Mouse (Mus musculus) brain, embryonic 14.5 days (tissue): ENCODE results near the gene Nt5c2. TPM values are rescaled to one million over a fixed set of nuclear protein-coding genes. Genes with fewer than 3 reads are reported as not detected.
"Not testable (repeated sequence)": the region's sequence is repeated elsewhere in the genome, so short reads cannot be mapped to it uniquely, and the experiment has no call there.

Experiments used
- DNase-seq: peaks from one replicate; pipeline ENCODE4 v3.0.0-alpha.2; 2011; ENCODE audit warnings: low read depth
- CTCF ChIP-seq: fragments of 200-500 bp; IDR thresholded peaks from 2 replicates; pipeline ENCODE4 v1.5.1; 2012; ENCODE audit warnings: inconsistent platforms, mild to moderate bottlenecking, moderate library complexity, borderline replicate concordance; ENCODE audit not compliant: insufficient read depth, insufficient read length; ENCODE audit errors: extremely low read depth
- POLR2A ChIP-seq: fragments of 200-500 bp; IDR thresholded peaks from 2 replicates; pipeline ENCODE4 v1.6.1; 2012; ENCODE audit warnings: mild to moderate bottlenecking, inconsistent platforms, borderline replicate concordance; ENCODE audit not compliant: poor library complexity, insufficient read depth, insufficient read length, severe bottlenecking; ENCODE audit errors: extremely low read depth
- polyA plus RNA-seq: library from polyadenylated mRNA; depleted of rRNA; stranded (reverse); fragments of >200 nt; gene quantifications from 2 replicates; pipeline ENCODE4 v1.2.3, GENCODE M21; 2012

Nt5c2 gene
- polyA plus RNA-seq, 1 experiment = 49.2 TPM

DNA sequence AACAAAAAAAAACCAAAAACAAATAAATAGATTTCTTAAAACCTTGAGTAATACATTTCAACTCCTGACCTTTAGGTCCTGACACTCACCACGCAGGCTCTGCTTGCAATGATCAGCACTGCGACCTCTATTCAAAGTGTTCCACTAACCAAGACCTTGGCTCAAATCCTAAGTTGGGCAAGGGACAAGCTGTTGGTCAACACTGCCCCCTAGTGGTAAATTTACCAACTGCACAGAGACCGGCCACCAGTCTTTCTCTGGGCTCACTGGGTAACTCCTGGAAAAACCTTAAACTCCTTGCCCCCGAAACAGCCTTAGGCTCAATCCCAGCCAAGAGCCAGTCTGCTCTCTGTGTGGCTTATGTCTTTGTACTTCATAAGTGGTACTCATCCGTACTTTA is 23.8 kb downstream of the Nt5c2 start:
- TF ChIP-seq CTCF = peak; percentile 95
- TF ChIP-seq POLR2A = no peak
- peak; percentile 85 for DNase-seq

DNA sequence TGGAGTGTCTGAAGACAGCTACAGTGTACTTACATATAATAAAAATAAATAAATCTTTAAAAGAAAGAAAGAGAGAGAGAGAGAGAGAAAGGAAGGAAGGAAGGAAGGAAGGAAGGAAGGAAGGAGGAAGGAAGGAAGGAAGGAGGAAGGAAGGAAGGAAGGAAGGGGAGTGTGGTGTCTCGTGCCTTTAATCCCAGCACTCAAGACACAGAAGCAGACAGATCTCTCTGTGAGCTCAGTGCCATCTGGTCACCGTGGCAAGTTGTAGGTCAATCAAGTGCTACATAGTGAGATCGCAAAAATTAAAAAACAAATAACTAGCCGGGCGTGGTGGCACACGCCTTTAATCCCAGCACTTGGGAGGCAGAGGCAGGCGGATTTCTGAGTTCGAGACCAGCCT is 24.3 kb downstream of the Nt5c2 start:
- DNase-seq = not testable (repeated sequence)

DNA sequence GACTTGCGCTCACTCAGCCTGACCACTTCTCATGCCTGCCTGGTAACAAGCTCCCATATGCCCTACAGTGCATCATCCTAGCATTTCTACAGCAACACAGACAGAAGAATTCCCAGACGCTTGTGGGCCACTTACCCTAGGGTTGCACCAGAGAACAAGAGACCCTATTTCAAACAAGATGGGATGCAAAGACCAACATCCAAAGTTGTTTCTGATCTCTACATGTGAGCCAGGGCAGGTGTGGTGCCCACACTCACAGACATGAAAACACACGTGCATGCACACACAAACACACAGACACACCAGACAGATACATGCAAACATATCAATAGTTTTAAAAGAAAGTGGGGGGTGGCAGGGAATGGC is 24.8 kb downstream of the Nt5c2 start:
- DNase-seq = no peak
- TF ChIP-seq POLR2A = no peak
- no peak for TF ChIP-seq CTCF

DNA sequence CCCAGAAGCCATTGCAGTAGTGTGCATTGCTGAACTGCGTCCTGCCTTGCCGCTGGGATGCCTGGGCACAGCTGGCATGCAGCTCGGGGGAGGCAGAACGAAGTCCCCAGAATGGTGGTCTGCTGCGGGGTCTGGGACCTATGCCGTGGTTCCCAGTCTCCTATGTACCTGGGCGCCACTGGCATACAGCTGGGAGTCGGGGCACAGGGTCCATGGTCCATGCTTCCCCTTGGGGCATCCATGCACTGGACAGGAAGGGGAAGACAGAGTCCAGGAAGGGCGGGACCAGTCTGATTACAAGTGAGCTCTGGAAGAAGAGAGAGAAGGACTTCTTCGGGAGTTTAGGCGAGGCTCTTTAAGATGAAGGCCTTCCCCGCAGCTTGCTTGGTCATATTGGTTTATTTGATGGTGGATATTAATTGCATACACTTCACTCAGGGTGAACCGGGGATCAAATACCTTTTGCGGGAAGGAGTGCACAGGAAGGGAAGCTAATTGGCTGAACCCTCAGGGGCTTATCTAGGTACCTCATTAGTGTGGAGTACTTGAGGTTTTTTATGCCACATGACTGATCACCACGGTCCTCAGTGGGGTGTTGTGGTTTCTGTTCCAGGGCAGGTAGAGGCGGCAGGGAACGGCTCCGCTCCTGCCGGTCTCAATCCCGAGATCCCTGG is 25.3 kb downstream of the Nt5c2 start:
- DNase-seq = no peak
- TF ChIP-seq CTCF (no peak), POLR2A (no peak)

DNA sequence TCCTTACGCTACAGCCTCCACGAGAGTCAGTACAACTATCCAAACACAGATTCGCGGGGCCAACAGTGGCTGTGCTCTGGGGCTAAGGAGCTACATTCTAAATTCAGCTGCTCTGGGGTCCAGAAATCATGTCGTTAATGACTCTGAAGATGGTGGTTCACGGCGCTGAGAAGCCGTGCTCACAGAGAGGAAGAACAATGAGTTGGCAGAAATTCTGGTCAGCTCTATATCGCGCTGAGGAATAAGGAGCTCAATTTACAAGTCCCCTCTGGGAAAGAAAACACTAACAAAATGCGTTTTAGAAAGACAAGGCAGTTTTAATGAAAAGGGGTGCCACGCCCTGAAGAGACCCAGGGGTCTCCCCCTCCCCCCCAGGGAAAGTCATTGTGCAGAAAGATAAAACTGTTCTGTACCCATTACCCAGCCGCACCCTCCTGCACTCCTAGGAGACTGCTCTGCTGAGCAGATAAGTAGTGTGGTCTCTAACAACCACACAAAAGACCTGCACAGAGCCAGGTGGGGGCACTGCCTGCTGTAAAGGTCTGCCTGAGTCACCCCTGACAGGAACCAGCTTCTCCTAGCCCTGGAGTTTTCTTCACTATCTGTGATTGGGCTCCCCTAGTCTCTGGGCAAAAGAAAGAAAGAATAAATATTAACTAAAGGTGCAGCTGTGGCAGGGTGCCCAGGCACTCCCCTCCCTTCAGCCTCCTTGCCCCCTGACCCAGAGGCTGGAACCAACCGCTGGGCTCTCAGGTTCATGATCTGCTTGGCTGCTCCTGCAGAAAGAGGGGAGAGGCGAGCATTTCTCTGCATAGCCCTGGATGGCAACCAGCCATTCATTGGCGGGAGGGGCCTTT is 26.5 kb downstream of the Nt5c2 start:
- TF ChIP-seq CTCF (no peak), POLR2A (no peak)
- DNase-seq = no peak

DNA sequence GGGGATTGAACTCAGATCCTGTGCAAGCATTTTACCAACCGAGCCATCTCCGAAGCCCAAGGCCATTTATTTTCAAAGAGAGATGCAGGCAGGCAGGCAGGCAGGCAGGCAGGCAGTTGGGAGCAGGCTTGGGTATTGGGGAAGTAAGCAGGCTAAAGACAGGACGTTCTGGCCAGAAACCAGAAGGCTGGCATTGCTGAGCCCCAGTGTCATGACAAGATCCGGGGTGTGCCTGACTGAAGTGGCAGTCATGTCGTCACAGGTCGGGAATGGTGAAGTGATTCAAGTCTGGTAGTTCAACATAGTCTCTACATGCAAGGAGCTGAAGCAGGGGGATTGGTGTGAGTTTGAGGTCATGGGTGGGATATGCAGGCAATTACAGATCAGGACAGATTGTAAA is 27.3 kb downstream of the Nt5c2 start:
- no peak for TF ChIP-seq POLR2A
- no peak for TF ChIP-seq CTCF
- DNase-seq = no peak

DNA sequence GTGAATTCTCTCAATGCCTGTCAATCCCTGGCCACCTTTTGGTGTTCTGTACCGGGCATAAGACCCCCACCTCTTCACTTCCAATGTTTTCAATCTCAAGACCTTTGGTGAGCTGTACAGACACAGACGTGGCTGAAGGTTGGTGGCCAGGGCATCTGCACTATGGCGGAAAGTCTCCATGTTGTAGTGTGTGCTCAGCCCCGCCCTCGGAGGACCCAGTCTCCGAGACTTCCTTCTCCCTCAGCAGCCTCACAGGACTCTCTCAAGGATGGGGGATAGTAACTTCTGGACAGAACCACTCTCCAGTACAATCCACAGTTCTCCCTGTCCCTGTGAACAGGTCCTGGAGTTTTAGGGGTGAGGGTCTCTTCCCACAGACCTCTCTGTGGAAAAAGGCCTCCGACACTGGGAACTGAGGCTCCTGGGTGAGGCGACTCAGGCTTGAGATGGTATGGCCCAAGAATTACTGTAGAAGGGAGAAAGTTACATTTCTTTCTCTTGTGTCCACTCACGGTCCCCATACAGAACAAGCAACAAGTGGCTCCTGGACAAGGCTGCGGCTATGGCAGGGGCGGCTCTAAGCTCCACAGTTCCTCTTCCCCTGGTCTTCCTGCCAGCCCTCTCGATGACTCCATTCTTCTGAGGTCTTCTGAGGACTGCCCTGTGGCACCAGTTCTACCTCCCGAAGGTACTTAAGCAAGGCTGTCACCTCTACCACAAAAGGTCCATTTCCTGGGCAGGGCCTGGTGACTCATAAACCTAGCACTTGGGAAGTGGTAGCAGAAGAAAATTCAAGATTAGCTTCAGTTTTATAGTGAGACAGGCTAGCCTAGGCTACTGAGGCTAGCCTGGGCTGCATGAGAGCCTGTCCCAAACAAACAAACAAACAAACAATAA is 30.0 kb downstream of the Nt5c2 start:
- no peak for DNase-seq

DNA sequence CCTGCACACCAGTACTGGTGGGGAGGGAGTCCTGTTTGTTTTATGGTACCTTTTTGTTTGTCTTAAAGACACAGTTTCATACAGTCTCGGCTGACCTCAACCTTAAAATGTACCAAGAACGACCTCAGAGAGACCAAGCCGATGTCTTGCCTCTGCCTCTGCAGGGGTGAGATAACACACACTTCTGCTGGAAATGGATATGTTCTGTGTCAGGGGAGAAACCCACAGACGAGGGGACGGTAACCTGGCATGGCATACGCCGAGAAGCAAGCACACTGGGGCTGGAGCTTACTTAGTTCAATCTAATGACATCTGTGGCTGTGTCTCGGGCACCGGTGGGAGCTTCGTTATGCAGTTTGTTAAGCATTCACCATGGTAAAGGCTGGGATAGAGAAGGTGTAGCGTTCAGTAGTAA is 31.0 kb downstream of the Nt5c2 start:
- no peak for TF ChIP-seq CTCF
- no peak for TF ChIP-seq POLR2A
- DNase-seq = no peak

More for the DNA sequence above, 30.0 kb downstream of the Nt5c2 start:
- TF ChIP-seq CTCF (no peak), POLR2A (no peak)

DNA sequence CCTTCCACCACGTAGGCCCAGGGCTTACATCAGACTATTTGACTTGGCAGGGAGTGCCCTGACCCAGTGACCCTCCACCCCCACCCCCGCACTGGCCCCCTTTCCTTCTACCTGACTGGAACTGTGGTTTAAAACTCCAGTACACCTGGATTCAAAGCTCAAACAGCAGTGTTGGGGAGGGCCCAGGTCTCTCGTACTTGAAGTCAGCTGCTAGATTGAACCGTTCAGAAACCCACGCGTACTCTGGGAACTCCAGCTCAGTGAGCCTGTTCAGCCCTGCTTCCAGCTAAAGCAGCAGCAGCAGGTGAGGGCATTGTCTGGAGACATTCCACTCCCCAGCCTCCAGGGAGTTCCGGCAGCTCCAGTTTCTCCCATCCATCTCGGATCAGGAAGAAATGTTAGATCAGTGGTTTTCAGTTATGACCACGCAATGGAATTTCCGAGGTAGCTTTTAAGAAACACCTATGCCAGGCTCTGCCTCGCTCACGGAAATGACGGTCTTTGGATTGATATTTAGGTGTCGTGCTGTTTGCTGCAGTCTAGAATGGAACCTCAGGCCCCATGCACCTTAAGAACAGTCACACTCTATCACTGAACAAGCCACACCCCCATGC is 31.5 kb downstream of the Nt5c2 start:
- no peak for DNase-seq

DNA sequence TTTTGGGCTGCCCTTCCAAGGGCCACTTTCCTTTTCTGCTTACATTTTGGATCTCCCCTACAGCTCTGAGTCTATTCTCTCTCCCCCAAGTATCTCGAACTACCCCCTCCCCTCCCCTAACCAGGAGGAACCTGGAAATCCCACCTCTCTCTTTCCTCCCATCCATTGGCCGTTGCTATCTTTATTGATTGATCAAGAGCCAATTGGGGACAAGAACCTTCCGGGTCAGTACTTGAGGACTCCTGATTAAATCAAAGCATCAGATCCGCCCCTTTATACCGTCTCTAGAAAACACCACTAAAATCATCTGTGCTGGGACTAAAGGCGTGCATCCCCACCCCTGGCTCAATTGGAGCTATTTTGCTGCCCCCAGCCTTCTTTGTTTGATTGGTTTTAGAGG is 33.5 kb downstream of the Nt5c2 start:
- TF ChIP-seq CTCF = no peak
- TF ChIP-seq POLR2A = no peak
- DNase-seq = no peak

More for the DNA sequence above, 31.5 kb downstream of the Nt5c2 start:
- no peak for TF ChIP-seq CTCF
- no peak for TF ChIP-seq POLR2A

DNA sequence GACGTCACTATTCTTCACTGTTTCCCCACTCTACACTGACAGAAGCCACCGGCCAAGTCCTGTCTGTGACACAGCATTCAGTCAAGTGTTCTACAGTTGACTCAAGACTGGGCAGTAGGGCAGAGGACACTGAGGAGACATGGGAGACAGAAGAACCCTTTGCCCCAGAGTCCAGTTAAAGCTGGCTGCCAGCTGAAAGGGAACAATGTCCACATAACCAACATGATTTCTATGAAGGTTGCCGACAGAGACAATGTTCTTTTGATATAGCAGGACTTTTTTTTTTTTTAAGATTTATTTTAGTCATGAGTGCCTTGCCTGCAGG is 35.2 kb downstream of the Nt5c2 start:
- TF ChIP-seq POLR2A = no peak
- TF ChIP-seq CTCF = no peak
- no peak for DNase-seq

DNA sequence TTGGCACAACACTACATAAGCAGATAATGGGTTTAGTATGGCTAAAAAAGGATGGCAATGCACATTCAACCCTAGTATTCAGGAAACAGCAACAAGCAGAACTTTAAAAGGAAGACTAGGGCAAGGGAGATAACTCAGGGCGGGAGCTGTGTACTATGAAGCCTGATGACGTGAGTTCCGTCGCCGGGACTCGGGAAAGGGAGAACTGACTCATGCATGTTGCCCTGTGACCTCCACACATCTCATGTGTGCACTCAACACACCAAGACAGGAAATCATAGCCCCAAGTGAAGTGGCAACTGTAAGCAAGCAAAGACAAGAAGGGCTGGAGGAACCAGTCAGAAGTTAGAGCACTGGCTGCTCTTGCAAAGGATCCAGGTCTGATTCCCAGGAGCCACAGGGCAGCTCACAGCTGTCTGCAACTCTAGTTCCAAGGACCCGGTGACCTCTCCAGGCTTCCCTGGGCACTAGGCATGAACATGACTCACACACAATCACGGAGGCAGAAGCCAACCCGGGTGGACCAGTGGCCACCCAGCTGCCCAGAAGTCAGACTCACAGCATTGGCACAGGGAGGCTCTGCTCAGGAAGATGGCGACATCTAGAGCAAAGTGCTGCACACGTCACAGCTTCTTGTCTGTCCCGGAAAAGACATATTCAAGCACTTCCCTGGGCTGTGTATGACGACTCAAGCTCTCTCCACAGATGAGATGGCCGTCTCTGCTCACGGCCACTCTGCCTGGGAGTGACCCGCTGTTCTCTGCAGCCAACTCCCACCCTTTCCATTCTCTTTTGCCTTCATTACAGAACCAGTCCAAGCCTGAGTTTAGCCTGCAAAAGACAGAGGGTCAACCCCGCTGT is 35.8 kb downstream of the Nt5c2 start:
- no peak for DNase-seq
- TF ChIP-seq POLR2A (no peak), CTCF (no peak)

DNA sequence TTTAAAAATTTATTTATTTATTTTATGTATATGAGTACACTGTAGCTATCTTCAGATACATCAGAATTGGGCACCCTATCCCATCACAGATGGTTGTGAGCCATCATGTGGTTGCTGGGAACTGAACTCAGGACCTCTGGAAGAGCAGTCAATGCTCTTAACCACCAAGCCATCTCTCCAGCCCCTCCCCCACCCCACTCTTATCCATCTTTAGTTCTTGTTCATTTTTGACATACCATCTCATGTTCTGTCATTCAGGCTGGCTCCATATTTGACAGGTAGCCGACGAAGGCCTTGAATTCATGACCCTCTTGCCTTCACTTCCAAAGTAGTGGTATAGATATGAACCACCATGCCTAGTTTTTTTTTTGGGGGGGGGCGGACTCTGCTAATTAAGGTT is 36.9 kb downstream of the Nt5c2 start:
- DNase-seq = not testable (repeated sequence)

DNA sequence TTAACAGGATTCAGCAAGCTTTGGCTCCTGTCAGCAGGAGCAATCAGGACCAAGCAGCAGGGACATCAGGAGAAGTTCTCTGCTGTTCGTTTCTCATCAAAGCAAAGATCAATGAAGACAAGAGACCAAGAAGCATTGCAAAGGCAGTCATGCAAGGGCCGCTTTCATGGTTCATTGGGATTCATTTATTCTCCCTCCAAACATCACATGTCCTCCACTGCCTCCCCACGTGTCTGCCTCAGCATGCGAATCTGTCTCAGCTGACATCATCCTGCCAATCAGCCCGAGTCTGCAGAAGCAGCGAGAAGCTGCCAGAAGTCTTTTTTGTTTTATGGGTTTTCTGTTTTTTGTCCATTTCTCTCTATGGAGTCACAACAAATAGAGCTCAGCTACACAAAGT is 37.5 kb downstream of the Nt5c2 start:
- TF ChIP-seq CTCF (no peak), POLR2A (no peak)
- DNase-seq = peak; percentile 66
